Mouse (Mus musculus): ENCODE measurements at regions not wholly inside any gene's neighbourhood (a gene's known extent, or its start where the extent isn't known, plus 50 kb on each side); places are given as distances from the start of the nearest gene placed in this dataset.

- no peak for DNase-seq
Measured at GRCm38 (mm10) chr2:28287210-28287860, 94.5 kb downstream of the Olfm1 start.

DNA sequence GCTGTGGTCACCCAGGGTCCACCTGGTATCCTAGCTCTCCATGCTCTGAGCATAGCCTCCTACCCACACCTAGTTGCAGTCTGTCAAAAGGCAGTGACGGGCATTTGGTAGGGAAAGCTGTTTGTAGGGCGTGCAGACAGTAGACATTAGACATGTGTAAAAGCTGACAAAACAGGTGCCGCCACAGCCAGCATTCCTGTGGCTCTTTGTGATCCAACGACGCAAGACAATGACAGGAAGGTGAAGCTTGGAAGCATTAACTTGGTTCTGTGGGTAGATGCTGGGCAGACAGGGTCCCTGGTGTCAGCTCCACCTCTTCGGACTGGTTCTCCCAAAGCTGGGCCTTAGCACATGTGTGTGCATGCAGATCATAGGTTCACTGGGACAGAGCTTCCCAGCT is 96.5 kb downstream of the Olfm1 start:
- no peak for DNase-seq

DNA sequence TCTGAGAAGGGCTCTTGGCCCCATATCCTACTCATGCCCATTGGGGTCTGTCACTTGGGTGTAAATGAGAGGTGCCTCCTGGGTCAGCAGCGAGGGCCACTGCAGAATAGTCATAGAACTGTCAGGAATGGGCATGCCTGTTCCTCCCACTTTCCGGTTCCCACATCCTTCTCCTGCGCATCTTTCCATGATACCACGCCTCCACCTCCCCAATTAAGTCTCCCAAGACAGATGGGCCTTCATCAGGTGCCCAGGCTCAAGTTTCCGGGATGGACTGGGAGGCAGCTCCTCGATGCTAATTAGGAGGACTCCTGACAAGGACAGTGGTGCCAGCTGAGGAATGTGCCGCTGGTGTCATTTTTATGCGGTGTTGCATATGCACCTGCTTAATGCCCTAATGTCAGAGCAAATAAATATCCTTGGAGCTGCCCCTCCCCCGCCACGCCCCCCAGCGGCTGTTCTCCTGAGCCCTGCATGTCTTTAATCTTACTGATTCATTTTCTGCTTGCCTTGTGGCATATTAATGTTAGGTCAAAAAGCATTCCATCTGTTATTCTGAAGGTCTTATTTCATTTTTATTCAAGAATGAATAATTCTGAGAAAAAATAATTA is 97.2 kb downstream of the Olfm1 start:
- peak; percentile 53 to 72 for DNase-seq

GRCm38 (mm10) chr2:28294509-28294908 is 101.7 kb downstream of the Olfm1 start:
- DNase-seq, result no peak

- DNase-seq, result no peak
Measured at GRCm38 (mm10) chr2:28296183-28296582, 103.4 kb downstream of the Olfm1 start.

DNA sequence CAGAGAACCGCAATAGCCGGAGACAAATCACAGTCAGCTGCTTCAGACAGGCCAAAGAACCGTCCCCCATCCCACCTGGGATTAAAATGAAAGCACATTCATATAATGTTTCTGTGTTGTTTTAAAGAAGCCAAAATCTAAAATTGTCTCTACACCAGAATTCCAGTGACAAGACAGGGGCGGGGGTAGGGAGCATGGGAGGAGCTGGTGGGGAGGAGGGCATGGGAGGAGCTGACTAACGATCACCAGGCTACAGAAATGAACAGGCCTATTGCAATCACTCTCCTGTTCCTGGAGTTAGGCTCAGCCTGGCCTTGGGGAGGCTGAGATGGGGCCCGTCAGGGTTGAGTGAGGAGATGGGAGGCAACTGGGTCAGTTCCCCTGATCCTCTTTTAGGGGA is 105.9 kb downstream of the Olfm1 start:
- no peak for DNase-seq

DNA sequence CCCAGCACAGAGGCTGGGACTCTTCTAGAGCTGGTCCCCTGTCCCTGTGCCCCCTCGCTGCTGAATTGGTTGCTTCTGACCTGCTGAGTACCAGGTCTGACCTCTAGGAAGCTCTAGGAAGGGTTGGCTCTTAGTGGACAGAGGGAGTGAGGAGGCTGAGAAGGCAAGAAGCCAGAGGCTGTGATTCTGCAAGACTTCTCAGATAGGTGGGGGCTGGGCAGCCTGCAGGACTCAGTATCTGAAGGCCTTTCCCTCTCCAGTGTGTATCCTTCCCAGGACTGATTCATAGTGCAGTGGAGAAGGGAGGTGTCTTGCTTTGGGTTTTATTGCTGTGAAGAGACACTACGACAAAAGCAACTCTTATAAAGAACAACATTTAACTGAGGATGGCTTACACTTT is 106.6 kb downstream of the Olfm1 start:
- DNase-seq, result no peak

DNA sequence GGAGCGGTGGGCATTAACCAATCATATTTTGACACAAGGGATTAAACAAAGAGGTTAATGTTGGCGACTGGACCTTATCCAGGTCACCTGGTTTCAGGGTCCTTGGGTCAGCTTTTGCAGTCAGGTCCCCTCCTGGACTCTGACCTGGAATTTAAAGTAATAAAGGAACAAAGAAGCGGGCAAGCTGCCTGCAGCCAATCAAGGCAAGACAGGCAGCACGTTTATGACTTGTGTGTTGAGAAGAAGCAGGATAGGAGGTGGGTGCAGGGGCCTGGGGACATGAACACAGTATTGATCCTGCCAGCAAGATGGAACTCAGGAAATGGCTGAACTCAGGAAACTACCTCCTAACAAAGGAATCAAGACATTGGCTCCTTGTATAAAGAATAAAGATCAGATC is 108.5 kb downstream of the Olfm1 start:
- DNase-seq, result no peak

DNA sequence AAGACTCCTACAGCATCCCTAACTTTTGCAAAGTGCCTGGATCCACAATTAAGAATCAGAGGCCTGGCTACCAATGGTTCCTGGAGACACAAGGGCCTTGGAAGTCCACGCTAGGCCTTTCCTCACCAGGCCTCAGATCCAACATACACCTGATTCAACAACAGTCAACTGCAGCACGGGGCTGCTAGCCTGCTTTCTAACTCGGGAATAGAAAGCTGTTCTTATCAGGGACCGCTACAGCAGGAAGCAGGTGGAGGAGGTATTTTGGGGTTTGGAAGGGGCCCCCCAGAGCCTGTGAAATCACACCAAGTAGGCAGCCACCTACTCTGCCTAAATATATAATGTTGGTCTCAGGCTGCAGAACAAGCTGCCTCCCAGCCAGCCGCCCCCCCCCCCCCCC is 111.1 kb downstream of the Olfm1 start:
- no peak for DNase-seq

DNA sequence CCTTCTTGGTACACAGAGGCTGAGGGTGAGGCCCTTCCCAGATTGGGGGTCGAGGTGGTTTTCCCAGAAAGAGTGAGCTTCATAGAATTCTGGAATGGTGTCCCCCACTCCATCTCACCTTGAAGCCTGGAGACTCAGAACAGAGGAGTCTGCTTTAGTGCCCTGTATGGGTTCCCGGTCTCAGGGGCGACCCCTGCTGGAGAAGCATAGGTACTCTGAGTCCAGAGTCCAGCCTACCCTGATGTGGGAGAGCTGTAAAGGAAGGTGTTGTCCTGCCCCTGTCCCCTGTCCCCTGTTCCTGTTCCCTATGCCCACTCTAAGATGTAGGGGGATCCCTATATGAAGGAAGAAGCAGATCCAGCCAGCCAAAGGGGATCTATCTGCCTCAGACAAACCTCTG is 111.9 kb downstream of the Olfm1 start:
- DNase-seq, result peak; percentile 53 to 75

DNA sequence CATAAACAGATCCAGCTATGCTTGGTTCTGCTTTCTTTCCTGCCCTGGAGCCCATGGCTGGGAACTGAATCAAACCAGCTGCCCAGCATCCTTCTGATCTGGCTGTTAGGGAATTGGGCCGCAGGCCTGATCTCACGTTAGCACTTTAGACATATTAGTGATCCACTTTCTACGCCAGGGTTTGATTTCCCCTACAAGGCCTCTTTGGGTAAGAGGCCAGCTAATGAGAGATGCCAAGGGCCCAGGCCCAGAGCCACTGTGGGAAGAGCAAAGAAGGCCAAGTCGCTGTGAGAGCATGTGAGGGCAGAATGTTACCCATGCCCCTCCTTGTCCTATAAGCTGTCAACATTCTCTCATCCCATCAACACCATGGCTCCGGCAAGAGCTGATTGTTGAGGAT is 116.3 kb downstream of the Olfm1 start:
- DNase-seq, result peak; percentile 31 to 43

- DNase-seq, result no peak
Measured at GRCm38 (mm10) chr2:28312212-28312611, 119.4 kb downstream of the Olfm1 start.

DNA sequence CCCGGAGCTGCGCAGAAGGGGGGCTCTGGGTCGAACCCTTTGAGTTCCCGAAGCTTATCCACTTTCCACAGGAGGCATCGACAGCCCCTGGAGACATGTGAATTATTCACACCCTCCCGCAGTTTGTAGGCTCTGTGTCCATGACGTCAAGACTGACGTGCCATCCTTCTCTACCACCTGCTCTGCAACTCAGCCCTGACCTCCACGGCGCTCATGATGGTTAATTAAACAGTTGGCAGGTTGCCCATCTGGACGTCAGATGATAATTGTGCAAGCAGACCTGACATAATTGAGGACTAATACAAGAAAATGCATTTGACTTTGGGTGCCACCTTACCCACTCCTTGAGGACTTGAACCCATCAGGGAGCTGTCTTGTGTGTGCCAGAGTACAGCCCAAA is 121.1 kb upstream of the Ppp1r26 start:
- peak; percentile 46 to 51 for DNase-seq

GRCm38 (mm10) chr2:28326056-28326455 is 120.5 kb upstream of the Ppp1r26 start:
- DNase-seq, result peak in 1 of 2 experiments; percentile 40

DNA sequence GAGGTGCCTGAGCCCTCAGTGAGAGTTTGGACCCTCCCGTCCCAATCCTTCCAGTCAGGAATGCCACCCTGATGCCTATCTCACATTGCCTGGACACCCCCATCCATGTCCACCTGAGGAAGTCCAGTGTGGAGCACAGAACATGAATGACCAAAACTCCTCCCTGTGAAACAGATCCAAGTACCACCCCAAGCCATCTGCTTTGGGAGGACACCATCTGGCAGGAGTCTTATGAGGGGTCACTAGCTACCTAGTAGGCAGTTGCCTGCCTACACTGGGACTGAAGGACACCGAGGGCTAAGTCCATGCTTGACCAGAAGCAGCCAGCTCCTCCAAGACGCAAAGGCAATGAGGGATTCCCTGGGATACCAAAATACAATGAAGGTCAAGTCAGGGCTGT is 119.9 kb upstream of the Ppp1r26 start:
- peak; percentile 74 to 78 for DNase-seq

DNA sequence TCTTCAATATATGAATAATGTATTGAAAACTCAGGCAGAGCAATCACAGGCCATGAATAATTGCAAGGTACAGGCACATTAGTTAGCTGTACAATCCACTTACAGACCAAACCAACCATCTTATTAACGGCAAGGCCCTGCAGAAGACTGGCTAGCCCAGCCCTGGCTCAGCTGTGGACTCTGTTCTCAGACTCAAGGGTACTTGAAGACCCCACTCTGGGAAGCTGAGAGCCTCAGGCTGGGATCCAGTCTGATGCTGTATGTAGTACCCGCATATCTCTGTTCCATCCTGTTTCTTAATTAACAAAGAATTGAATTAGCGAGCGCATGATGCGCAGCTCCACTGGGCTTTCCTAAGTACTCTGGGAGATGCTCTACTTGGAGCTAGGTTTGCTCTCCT is 117.5 kb upstream of the Ppp1r26 start:
- no peak for DNase-seq

DNA sequence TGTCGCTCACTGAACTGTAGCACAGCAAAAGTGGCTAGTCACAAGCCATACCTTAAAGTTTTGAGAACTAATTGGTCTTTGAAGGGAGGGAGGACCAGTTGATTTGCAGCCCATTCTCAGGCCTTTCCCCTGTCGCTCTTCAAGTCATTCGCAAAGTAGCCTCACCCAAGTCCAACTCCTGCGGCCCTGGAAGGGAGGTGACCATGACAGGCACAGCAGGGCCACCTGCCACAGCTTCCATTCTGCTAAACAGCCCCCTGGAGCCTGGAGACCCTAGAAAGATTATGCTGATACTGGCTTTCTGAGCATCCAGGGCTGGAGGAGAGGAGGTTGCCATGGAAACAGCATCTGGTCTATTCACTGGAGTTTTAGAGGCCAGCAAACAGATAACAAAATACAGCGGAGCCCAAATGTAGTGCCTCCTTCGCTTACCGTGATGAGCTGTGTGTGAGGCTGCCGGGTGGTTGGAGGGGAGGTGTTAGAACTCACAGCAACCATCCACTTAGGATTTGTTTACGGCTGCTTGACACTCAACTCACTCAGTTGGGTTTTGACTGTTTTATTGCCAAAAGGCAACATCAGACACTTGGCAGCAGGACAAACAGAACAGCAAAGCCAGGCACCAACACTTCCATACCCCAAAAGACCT is 111.3 kb upstream of the Ppp1r26 start:
- DNase-seq, result peak in 1 of 2 experiments; percentile 3

DNA sequence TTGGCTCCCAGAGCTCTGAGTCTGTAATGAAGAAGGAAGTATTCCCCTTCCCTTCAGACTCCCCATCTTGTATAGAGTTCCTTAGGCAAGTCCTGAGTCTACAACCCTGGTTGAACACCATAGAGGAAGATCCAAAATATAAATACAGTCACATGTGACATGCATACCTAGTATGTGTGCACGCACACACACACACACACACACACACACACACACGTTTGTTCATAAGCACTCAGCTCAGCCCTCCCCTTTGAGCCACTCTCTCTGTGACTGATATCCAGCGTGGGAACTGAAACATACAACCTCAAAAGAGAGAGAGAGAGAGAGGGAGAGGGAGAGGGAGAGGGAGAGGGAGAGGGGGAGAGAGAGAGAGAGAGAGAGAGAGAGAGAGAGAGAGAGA is 110.8 kb upstream of the Ppp1r26 start:
- no peak for DNase-seq

GRCm38 (mm10) chr2:28336349-28337309 is 110.0 kb upstream of the Ppp1r26 start:
- DNase-seq, result no peak

- no peak for DNase-seq
Measured at GRCm38 (mm10) chr2:28337561-28337960, 109.0 kb upstream of the Ppp1r26 start.

DNA sequence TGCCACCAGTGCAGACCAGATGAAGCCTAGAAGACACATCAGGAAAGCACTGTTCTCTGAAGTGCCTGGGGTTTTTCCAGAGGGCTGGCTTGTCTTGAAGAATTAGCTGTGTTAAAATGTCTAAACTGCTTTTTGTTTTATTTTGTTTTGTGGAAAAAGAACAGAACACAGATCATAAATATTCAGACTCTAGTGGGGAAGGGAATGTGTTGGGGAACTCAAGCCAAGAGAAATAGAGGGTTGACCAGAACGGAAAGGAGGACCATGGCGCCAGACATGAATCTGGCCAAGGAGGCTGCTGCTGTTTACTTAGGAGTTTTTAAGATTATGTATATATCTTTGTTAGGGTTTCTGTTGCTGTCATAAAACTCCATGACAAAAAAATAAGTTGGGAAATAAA is 105.3 kb upstream of the Ppp1r26 start:
- DNase-seq, result no peak

DNA sequence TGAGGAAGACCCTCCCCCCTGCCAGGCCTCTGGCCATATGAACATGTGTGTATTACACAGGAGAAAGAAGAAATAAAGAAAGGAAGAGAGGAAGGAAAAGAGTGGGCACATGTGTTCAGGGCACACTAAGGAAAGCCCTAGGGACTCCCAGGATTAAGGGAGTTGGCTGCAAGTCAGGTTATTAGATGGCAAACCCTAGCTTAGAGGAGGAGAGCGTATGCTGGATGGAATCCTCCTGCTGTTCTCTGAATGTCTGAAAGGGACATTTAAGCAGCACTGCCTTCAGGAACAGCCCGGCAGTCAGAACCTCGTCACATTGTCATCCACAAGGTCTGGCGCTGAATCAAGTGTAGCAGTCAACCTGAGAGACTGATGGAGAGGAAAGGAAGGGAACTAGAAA is 98.1 kb upstream of the Ppp1r26 start:
- DNase-seq, result no peak

GRCm38 (mm10) chr2:28349911-28350310 is 96.7 kb upstream of the Ppp1r26 start:
- DNase-seq, result no peak
